Mouse (Mus musculus): ENCODE measurements around the gene Trim43b.
"Not testable (repeated sequence)": the region's sequence is repeated elsewhere in the genome, so short reads cannot be mapped to it uniquely, and the experiment has no call there.

GRCm38 (mm10) chr9:89079637-89080036 is 13.0 kb downstream of the Trim43b start:
- TF ChIP-seq CTCF (conservative IDR thresholded peaks at IDR 0.05; ENCODE audit: low read length); NANOG (IDR thresholded peaks at IDR 0.05; ENCODE audit: borderline replicate concordance, low read length): not testable (repeated sequence)
